Mouse (Mus musculus): ENCODE results near the gene Pbld2. TPM values are rescaled to one million over a fixed set of nuclear protein-coding genes. Genes with fewer than 3 reads are reported as not detected.
"Not testable (repeated sequence)": the region's sequence is repeated elsewhere in the genome, so short reads cannot be mapped to it uniquely, and the experiment has no call there.

Pbld2 gene
- polyA plus RNA-seq, 1 experiment from 2014 or later, result 3.4 TPM

- H3K27me3 ChIP-seq, result no peaks in the 10 kb centered on the region
- H3K9me3 ChIP-seq (replicated peaks), result no peaks in the 10 kb centered on the region
- H3K27ac ChIP-seq (replicated peaks), result no peak overlapping the region
- H3K9ac ChIP-seq, result no peak overlapping the region
- H3K36me3 ChIP-seq (replicated peaks), result no peaks in the 10 kb centered on the region
- no peak overlapping the region for H3K4me3 ChIP-seq (replicated peaks)
- no peak for ATAC-seq (ENCODE audit: insufficient read depth)
- 55% methylated on average over 3 of the region's 3 CpGs for WGBS (ENCODE audit: insufficient replicate concordance)
- H3K4me2 ChIP-seq, result no peak overlapping the region
- H3K4me1 ChIP-seq (replicated peaks), result no peaks in the 10 kb centered on the region
Observed at GRCm38 (mm10) chr10:63043154-63043553, 19.0 kb downstream of the Pbld2 start.

GRCm38 (mm10) chr10:63047751-63048150, 23.6 kb downstream of the Pbld2 start:
- WGBS (ENCODE audit: insufficient replicate concordance), result 50% methylated on average over 8 of the region's 8 CpGs
- H3K9me3 ChIP-seq (replicated peaks), result no peaks in the 10 kb centered on the region
- no peak overlapping the region for H3K4me2 ChIP-seq
- H3K27me3 ChIP-seq, result no peaks in the 10 kb centered on the region
- H3K27ac ChIP-seq (replicated peaks), result no peak overlapping the region
- H3K4me3 ChIP-seq (replicated peaks), result no peak overlapping the region
- no peaks in the 10 kb centered on the region for H3K4me1 ChIP-seq (replicated peaks)
- no peaks in the 10 kb centered on the region for H3K36me3 ChIP-seq (replicated peaks)
- no peak overlapping the region for H3K9ac ChIP-seq
- no peak for ATAC-seq (ENCODE audit: insufficient read depth)

GRCm38 (mm10) chr10:63049106-63049505, 25.0 kb downstream of the Pbld2 start:
- no peaks in the 10 kb centered on the region for H3K4me1 ChIP-seq (replicated peaks)
- H3K27ac ChIP-seq (replicated peaks), result no peak overlapping the region
- WGBS (ENCODE audit: insufficient replicate concordance), result 63% methylated on average over 2 of the region's 2 CpGs
- no peak overlapping the region for H3K4me3 ChIP-seq (replicated peaks)
- H3K4me2 ChIP-seq, result no peak overlapping the region
- H3K9ac ChIP-seq, result no peak overlapping the region
- ATAC-seq (ENCODE audit: insufficient read depth), result no peak
- no peaks in the 10 kb centered on the region for H3K27me3 ChIP-seq
- no peaks in the 10 kb centered on the region for H3K9me3 ChIP-seq (replicated peaks)
- no peaks in the 10 kb centered on the region for H3K36me3 ChIP-seq (replicated peaks)

- Histone ChIP-seq H3K9ac (no peak overlapping the region), H3K4me3 (replicated peaks) (no peak overlapping the region), H3K36me3 (replicated peaks) (0 out of 2 replicates have a peak, but pooled peaks cover 3% of the 10 kb centered on the region), H3K4me1 (replicated peaks) (no peaks in the 10 kb centered on the region), H3K27ac (replicated peaks) (no peak overlapping the region), H3K4me2 (no peak overlapping the region), H3K9me3 (replicated peaks) (no peaks in the 10 kb centered on the region), H3K27me3 (no peaks in the 10 kb centered on the region)
- no peak for ATAC-seq (ENCODE audit: insufficient read depth)
- 27% methylated on average over 7 of the region's 7 CpGs for WGBS (ENCODE audit: insufficient replicate concordance)
Observed at GRCm38 (mm10) chr10:63051267-63051666, 27.2 kb downstream of the Pbld2 start.

- Histone ChIP-seq H3K27ac (replicated peaks) (no peak overlapping the region), H3K9ac (no peak overlapping the region), H3K4me3 (replicated peaks) (no peak overlapping the region), H3K4me2 (no peak overlapping the region), H3K36me3 (replicated peaks) (0 out of 2 replicates have a peak, but pooled peaks cover 3% of the 10 kb centered on the region), H3K4me1 (replicated peaks) (no peaks in the 10 kb centered on the region), H3K9me3 (replicated peaks) (no peaks in the 10 kb centered on the region), H3K27me3 (no peaks in the 10 kb centered on the region)
- WGBS (ENCODE audit: insufficient replicate concordance), result 65% methylated on average over 6 of the region's 6 CpGs
- no peak for ATAC-seq (ENCODE audit: insufficient read depth)
Observed at GRCm38 (mm10) chr10:63052011-63052410, 27.9 kb downstream of the Pbld2 start.

GRCm38 (mm10) chr10:63053007-63053406, 28.9 kb downstream of the Pbld2 start:
- no peaks in the 10 kb centered on the region for H3K4me1 ChIP-seq (replicated peaks)
- H3K4me3 ChIP-seq (replicated peaks), result no peak overlapping the region
- no peak overlapping the region for H3K27ac ChIP-seq (replicated peaks)
- 44% methylated on average over 6 of the region's 6 CpGs for WGBS (ENCODE audit: insufficient replicate concordance)
- H3K4me2 ChIP-seq, result no peak overlapping the region
- H3K36me3 ChIP-seq (replicated peaks), result 0 out of 2 replicates have a peak, but pooled peaks cover 3% of the 10 kb centered on the region
- H3K9ac ChIP-seq, result no peak overlapping the region
- H3K9me3 ChIP-seq (replicated peaks), result no peaks in the 10 kb centered on the region
- no peak for ATAC-seq (ENCODE audit: insufficient read depth)
- no peaks in the 10 kb centered on the region for H3K27me3 ChIP-seq

- not testable (repeated sequence) for H3K4me1 ChIP-seq (replicated peaks); H3K4me2 ChIP-seq; H3K9me3 ChIP-seq (replicated peaks); ATAC-seq (ENCODE audit: insufficient read depth); H3K36me3 ChIP-seq (replicated peaks); H3K27me3 ChIP-seq; H3K4me3 ChIP-seq (replicated peaks); H3K9ac ChIP-seq; H3K27ac ChIP-seq (replicated peaks)
- 65% methylated on average over 6 of the region's 6 CpGs for WGBS (ENCODE audit: insufficient replicate concordance)
Observed at GRCm38 (mm10) chr10:63054071-63054470, 30.0 kb downstream of the Pbld2 start.

- Histone ChIP-seq H3K4me2 (no peak overlapping the region), H3K36me3 (replicated peaks) (0 out of 2 replicates have a peak, but pooled peaks cover 3% of the 10 kb centered on the region), H3K27me3 (no peaks in the 10 kb centered on the region), H3K27ac (replicated peaks) (no peak overlapping the region), H3K4me3 (replicated peaks) (no peak overlapping the region), H3K9ac (no peak overlapping the region), H3K4me1 (replicated peaks) (no peaks in the 10 kb centered on the region), H3K9me3 (replicated peaks) (no peaks in the 10 kb centered on the region)
- 70% methylated on average over 2 of the region's 2 CpGs for WGBS (ENCODE audit: insufficient replicate concordance)
- ATAC-seq (ENCODE audit: insufficient read depth), result no peak
Observed at GRCm38 (mm10) chr10:63054586-63054985, 30.5 kb downstream of the Pbld2 start.

- WGBS (ENCODE audit: insufficient replicate concordance), result 38% methylated on average over 24 of the region's 24 CpGs
- H3K9ac ChIP-seq, result no peak overlapping the region
- no peak overlapping the region for H3K4me2 ChIP-seq
- no peaks in the 10 kb centered on the region for H3K4me1 ChIP-seq (replicated peaks)
- no peak for ATAC-seq (ENCODE audit: insufficient read depth)
- no peak overlapping the region for H3K27ac ChIP-seq (replicated peaks)
- no peaks in the 10 kb centered on the region for H3K27me3 ChIP-seq
- 0 out of 2 replicates have a peak, but pooled peaks cover 3% of the 10 kb centered on the region for H3K36me3 ChIP-seq (replicated peaks)
- H3K9me3 ChIP-seq (replicated peaks), result no peaks in the 10 kb centered on the region
- no peak overlapping the region for H3K4me3 ChIP-seq (replicated peaks)
Observed at GRCm38 (mm10) chr10:63056966-63057750, 33.0 kb downstream of the Pbld2 start.

GRCm38 (mm10) chr10:63059862-63060261, 35.7 kb downstream of the Pbld2 start, which contains the start of gene Pbld1:
Gene Pbld1, plus strand, starts transcription at chr10:63060162.
- Histone ChIP-seq H3K4me1 (replicated peaks) (peaks cover 6% of the 10 kb centered on the region; the same call in 1 of the 2 replicates), H3K9me3 (replicated peaks) (no peaks in the 10 kb centered on the region), H3K4me2 (no peak within 1 kb of the TSS), H3K36me3 (replicated peaks) (no peaks in the 10 kb centered on the region), H3K4me3 (replicated peaks) (no peak within 1 kb of the TSS), H3K9ac (no peak within 1 kb of the TSS), H3K27me3 (no peaks in the 10 kb centered on the region), H3K27ac (replicated peaks) (peak within 1 kb of the TSS; percentile 77)
- ATAC-seq (ENCODE audit: insufficient read depth), result no peak
- WGBS (ENCODE audit: insufficient replicate concordance), result 51% methylated on average over 2 of the region's 2 CpGs

GRCm38 (mm10) chr10:63060406-63060805, 36.3 kb downstream of the Pbld2 start:
- no peak overlapping the region for H3K9ac ChIP-seq
- peak; percentile 28 for ATAC-seq (ENCODE audit: insufficient read depth)
- 58% methylated on average over 11 of the region's 11 CpGs for WGBS (ENCODE audit: insufficient replicate concordance)
- no peak overlapping the region for H3K4me3 ChIP-seq (replicated peaks)
- H3K27me3 ChIP-seq, result no peaks in the 10 kb centered on the region
- no peak overlapping the region for H3K4me2 ChIP-seq
- peaks cover 8% of the 10 kb centered on the region; the same call in 1 of the 2 replicates for H3K4me1 ChIP-seq (replicated peaks)
- no peaks in the 10 kb centered on the region for H3K9me3 ChIP-seq (replicated peaks)
- H3K27ac ChIP-seq (replicated peaks), result peak overlapping the region; percentile 77
- H3K36me3 ChIP-seq (replicated peaks), result no peaks in the 10 kb centered on the region

Data from liver, embryonic 15.5 days (tissue).